Mouse (Mus musculus) liver, embryonic 18 days (tissue): ENCODE data around the gene Ak7. TPM values are rescaled to one million over a fixed set of nuclear protein-coding genes. Genes with fewer than 3 reads are reported as not detected.

Experiments
- polyA plus RNA-seq: library from polyadenylated mRNA; depleted of rRNA; stranded (reverse); fragments of >200 nt; gene quantifications from 2 replicates; pipeline ENCODE4 v1.2.3, GENCODE M21; 2012; rRNA removed

Ak7 gene
- 0.37 and 0.44 TPM in 2 replicates for polyA plus RNA-seq

DNA sequence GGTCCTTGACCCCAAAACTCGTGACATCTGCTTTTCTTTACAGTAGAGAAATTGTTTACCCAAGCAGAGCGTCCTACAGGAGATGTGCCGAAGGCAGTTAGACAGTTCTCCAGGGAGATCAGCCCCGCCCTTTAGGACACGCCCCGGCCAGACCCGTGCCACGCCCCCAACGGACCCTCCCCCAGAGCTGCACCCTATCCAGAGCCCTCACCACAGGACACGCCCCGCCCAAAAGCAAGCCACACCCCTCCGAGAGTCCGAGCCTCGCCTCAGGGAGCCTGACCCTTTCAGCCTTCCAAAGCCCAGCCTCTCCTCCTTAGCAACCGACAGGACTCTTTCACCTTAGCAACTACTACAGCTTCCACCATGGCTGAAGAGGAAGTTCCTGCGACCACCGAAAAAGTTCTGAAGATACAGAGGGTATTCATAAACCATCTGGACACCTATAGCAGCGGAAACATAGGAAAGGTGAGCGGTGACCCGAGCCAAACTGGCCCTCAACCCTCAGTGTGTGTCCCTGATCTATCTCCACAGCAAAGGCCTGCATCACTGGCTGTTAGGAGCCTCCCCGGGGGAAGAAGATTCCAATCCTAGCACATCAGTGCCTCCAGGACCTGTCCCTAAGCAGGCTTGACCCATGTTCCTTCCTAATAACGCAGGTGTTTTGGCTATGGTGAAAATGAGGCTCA lies at the start of gene Ak7:
Ak7 (plus strand) TSS at position 178 of the 689 bp plus-strand sequence.

DNA sequence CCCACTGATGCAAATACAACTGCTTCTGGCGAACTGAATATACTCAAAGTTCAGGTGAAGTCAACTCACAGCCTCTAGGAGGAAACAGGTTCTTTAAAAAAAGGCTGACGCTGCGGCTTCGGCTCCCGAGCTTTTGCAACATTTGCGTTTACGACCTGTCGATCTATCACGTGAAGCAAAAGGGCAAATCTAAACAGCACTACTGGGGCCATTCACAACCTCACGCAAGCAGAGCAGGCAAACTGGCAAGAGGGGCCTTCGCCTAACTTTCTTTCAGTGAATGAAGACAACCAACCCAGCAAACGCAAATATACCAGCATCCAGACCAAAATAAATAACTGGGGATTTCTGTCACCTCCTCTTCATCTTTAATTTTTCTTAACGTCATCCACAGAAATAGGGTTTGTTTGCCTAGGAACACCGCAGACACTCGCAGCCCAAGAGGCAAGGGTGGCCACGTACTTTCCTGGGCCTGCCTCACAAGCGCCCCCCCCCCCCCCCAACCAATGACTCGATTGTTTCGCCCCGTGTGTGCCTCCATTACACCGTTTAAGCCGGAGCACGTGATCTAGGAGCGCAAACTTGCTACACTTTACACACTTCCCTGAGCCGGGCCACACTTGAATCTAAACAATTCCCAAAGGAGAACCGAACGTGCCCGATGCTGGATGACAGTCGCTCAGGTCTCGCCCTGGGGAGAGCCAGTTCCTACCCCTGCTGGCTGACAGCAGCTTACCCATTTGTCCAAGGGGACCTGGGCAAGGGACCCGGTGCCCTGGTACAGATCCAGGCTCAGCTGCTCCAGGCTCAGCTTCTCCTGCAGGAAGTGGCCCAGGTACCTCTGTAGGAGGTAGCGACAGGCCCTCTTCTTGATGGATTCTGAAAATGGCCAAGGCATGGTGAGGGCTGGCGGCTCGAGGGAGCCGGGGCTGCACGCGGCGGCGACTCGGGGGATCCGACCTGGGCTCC lies 21.6 kb upstream of the Ak7 start, which contains the start of gene Gskip:
Gskip (plus strand) TSS at position 897 of the 969 bp plus-strand sequence.

DNA sequence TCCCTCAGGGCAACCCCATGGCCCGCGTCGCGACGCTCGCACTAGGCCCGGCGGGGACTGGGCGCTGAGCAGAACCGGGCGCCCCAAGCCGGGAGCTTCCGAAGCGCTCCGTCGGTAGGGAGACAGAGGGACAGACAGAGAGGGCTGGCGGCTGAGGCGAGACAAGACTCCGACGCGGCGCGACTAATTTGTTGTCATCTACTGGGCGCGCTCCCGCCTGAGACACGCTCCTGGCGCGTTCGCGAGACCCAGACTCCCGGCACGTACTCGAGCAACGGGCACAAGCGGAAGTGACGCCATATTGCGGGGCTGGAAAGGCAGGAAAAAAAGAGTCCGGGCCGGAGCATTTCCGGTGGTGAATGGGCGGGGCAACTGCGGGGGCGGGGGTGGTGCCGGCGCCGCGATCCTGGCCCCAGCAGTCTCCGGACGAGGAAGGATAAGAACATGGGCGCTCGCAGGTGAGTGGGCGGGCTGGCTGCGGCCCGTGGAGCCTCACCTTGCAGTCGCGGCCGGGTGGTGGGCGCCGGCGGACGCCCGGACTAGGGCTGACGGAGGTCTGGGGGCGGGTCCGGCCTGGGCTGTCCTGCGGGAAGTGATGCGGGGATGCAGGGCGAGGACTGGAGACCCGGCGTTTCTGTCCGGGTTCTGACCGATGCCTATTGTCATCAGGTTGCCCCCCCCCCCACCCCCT lies 20.6 kb upstream of the Ak7 start, which contains the start of gene Atg2b:
Atg2b (minus strand) TSS at position 211 of the 691 bp plus-strand sequence.

DNA sequence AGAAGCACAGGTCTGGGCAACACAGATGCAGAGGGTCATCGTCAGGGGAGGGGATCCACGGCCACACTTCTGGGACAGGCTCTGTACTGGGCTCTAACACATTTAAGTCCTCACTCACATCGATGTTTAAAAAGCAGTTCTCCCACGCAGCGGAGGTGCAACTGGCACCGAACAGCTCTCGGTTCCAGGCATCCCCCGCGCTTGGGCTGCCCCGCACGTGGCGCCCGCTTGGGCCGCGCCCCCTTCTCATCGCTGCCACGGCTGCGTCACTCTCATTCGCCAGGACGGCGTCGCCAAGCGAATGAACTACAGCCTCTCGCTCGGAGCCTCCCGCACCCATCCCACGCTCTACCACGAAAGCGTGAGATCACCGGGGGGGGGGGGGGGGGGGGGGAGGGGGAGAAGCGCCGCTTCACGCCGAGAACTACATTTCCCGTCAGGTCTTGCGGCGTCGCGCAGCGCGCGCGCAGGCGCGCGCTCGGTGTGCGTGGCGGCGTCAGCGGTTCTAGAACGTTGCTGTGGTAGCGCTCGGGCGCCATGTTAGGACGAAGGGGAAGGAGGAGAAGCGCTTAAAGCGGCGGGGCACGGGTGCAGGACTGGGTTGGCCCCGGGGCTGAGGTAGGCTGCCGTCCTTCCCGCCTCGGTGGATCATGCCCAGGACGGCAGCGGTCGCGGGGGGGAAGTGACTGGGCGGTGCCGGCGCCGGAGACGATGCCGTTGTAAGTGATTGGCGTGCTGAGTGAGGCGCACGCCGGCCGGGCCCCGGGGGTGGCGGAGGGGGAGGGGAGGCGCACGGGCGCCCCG lies 78.6 kb downstream of the Ak7 start, which contains the start of gene Papola:
Papola (plus strand) TSS at position 499 of the 804 bp plus-strand sequence.

Other genes with a start within 250 kb of the Ak7 start
- 0.02 TPM in 2 replicates for gene Bdkrb2, start 142.8 kb upstream of the Ak7 start, polyA plus RNA-seq
- not detected in 2 replicates for gene Bdkrb1, start 102.9 kb upstream of the Ak7 start, polyA plus RNA-seq
- gene Gskip, start 21.1 kb upstream of the Ak7 start, polyA plus RNA-seq = 6.3 and 6.4 TPM in 2 replicates
- 9.9 and 13.2 TPM in 2 replicates for gene Atg2b, start 20.8 kb upstream of the Ak7 start, polyA plus RNA-seq
- gene Papola, start 78.7 kb downstream of the Ak7 start, polyA plus RNA-seq = 54.1 and 61.4 TPM in 2 replicates